Mouse (Mus musculus): ENCODE results near the gene Ica1. TPM values are rescaled to one million over a fixed set of nuclear protein-coding genes. Genes with fewer than 3 reads are reported as not detected.

The Ica1 gene
- total RNA-seq, 4 experiments from 2014 or later = 8.5 to 11.6 (median 10.6) TPM

GRCm38 (mm10) chr6:8691199-8691975, 86.9 kb downstream of the Ica1 start:
- no peak for DNase-seq (ENCODE audit: low spot score)

GRCm38 (mm10) chr6:8690441-8690840, 87.8 kb downstream of the Ica1 start:
- no peak for DNase-seq (ENCODE audit: low spot score)

DNA sequence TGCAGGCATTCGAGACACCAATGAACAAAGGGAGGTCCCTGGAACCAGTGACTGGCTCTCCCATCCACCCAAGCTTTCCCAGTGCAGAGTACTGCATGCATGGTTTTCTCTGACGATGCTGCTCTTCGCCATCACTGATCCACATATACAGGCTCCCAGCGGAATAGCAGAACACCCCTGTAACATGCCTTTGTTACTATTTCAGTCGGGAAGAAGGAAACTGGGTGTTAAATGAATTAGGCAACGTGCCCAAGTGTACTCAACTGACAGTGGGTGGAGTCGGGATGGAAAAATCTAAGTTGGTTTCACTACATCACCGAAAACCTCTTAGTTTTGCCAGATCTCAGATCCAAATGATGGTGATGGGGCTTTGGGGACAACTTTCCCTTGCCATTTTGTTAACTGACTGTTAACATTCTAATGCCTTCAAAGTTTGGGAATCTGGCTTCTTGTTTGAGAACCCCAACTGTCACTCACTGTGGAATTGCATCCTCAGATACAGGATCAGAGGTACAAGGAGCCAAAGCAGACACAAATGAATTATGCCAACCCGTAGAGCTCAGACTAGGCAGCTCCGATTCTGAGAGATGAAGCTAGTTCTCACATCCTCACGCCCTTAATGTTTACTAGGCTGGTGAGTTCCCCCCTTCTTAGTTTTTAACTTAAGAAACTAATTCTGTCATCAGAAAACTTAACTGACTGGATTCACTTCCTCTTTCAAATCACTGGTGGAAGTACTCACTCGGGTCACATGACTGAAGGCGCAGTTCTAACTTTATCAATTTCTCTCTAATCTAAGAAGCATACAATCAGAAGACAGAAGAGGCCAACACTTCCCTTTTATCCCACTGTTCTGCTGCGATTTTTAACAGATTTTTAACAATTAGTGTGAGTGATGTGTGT, 91.4 kb downstream of the Ica1 start:
- DNase-seq (ENCODE audit: low spot score) = peak; percentile 63

GRCm38 (mm10) chr6:8683379-8683778, 94.9 kb downstream of the Ica1 start:
- peak; percentile 41 for DNase-seq (ENCODE audit: low spot score)

DNA sequence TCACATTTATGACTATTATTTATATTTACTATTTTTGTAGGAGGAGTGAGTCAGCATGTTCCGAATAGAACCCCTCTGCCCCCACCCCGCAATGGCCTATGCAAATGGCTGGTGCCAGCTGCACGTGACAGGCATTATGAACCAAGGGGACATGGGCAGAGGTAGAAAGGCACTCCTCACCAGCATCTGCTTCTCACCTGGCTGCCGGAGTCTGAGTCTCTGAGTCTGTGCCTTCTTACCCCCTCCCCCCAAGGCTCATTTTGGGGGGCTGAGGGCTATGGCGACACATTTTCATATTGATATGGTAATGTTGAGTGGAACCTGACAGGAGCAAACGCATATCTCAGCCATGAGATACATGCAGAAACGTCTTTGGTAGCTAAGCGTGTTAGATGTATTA, 97.4 kb downstream of the Ica1 start:
- no peak for DNase-seq (ENCODE audit: low spot score)

DNA sequence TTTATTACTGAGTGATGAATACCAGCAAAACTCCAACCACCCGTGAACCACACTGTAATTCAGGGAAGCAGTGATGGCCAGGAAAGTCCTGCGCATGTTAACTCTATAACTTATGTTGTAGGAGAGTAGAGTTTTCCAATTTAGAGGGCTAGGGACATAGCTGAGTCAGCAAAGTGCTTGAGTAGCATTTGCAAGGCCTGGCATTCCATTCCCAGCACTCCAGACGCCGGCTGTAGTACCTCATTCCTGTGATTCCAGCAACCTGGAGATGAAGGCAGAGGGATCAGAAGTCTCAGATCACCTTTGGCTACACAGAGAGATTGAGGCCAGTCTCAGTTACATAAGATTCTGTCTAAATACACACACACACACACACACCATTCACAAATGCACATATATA, 105.3 kb downstream of the Ica1 start:
- no peak for DNase-seq (ENCODE audit: low spot score)

GRCm38 (mm10) chr6:8669343-8669742, 108.9 kb downstream of the Ica1 start:
- no peak for DNase-seq (ENCODE audit: low spot score)

DNA sequence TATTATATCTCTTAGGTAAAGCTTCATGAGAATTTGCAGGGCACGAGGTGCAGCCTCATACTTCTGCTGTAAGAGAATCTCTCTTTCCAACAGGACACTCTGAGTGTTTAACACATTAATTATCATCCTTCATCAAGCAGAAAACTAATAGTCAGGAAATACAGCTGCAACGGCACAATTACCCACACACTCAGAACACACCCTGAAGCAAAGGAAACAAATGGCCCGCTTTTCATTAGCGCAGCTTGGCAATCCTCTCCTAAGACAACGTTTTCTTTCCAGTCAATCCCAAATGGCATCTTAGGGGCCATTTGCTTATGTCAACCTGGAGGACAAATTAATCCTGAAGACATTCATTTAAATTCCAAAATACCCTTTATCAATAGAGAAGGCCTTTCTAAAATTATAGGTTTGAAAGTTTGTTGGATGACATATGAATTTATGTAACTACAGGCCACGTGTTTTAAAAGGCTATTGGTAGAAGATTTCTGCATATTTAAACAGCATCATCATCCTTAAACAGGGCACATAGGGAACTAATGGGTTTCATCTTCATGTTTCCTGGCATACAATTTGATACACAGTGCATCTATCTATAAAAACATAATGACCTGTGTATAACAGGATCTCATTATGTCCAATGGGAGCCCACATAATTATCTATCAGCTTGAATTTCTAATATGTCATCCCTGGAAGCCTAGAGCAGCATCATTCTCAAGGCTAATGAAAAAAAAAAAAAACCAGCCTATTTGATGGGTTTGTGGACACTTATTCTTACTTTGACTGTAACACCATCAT, 110.1 kb downstream of the Ica1 start:
- no peak for DNase-seq (ENCODE audit: low spot score)

- no peak for DNase-seq (ENCODE audit: low spot score)
Observed at GRCm38 (mm10) chr6:8665786-8666185, 112.5 kb downstream of the Ica1 start.

DNA sequence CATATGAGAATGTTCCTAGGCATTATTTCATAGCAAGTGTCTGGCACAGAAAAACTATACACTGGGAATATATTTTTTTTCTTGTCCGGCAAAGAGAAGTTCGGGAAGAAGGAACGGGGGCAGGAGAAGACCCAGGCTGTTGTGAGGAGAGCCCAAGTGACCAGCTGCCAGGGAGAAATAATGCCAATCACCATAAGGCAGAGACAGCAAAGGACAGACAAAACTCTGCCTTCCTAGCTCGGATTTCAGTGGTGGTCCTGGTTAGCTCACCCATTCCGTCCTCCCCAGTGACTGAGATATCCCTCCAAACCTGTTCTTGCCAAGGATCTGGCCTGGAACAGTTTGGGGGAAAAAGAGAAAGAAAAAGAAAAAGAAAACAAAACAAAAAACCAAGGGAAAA, 113.3 kb downstream of the Ica1 start:
- no peak for DNase-seq (ENCODE audit: low spot score)

GRCm38 (mm10) chr6:8663092-8663740, 115.1 kb downstream of the Ica1 start:
- no peak for DNase-seq (ENCODE audit: low spot score)

- no peak for DNase-seq (ENCODE audit: low spot score)
Observed at GRCm38 (mm10) chr6:8661404-8661803, 116.9 kb downstream of the Ica1 start.

DNA sequence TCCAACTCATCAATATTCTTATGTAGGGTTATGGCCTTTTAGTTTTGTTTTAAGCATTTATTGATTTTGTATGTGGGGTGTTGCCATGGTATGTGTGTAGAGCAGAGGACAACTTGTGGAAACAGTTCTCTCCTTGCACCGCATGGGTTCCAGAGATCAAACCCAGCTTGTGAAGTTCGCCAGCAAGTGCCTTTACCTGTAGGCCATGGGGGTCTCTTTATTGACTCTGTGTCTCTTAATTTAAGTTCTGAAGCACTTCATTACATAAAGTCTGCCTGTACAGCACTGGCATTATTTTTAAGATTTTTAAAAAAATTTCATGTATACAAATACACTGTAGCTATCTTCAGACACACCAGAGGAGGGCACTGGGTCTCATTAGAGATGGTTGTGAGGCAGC, 118.2 kb downstream of the Ica1 start:
- no peak for DNase-seq (ENCODE audit: low spot score)

DNA sequence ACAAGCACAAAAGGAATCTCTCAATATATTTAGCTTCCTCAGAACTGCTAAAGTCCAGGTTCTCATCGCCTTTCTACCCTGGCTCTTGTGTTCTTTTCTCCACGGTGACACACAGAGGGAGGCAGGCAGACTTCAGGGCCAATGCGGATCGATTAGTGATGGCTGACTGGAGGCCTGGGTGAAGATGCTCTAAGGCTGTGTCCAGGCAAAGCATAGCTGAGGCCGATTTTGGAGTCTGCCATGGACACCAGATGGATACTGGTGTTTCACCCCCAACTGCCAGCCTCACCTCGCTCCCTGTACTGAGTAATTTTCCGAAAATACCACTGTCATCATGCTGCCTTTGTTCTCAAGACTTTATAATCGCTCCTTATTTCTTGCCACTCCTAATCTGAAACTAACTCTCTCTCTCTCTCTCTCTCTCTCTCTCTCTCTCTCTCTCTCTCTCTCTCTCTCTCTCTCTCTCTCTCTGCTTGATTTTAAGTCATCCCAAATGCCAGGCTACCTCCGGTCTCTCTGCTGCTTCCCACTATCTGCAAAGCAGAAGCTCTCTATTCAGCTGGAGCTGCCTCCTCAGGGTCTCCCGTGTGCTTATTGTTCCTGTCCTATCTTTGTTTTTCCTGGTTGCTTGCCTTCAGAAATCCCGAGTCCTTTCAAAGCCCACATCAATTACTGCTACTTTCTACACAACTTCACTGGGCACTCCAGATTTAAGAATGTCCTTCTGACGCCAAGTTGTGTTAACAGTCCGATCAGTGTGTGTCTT, 118.9 kb downstream of the Ica1 start:
- DNase-seq (ENCODE audit: low spot score) = no peak

DNA sequence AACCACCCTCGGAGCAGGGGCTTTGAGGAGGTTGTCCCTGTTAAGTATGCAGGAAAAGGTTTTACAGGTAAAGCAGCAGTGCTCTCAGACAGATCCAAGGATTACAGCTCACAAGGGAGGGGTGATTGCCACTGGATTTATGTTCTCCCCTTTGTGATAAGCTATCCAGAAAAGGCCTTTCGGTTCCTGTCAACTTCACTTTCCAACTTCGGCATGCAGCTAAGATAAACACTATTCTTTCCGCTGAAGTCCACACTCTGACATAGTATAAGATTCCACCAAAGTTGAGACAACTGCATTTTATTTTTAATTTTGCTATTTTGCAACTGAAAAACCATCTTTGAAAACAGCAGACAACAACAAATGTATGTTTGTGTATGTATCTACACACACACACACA, 119.9 kb downstream of the Ica1 start:
- no peak for DNase-seq (ENCODE audit: low spot score)

GRCm38 (mm10) chr6:8657459-8657858, 120.8 kb downstream of the Ica1 start:
- no peak for DNase-seq (ENCODE audit: low spot score)

- no peak for DNase-seq (ENCODE audit: low spot score)
Observed at GRCm38 (mm10) chr6:8655454-8655853, 122.8 kb downstream of the Ica1 start.

- DNase-seq (ENCODE audit: low spot score) = no peak
Observed at GRCm38 (mm10) chr6:8650413-8650812, 127.9 kb downstream of the Ica1 start.

- DNase-seq (ENCODE audit: low spot score) = no peak
Observed at GRCm38 (mm10) chr6:8649295-8649865, 128.9 kb downstream of the Ica1 start.

- no peak for DNase-seq (ENCODE audit: low spot score)
Observed at GRCm38 (mm10) chr6:8648185-8648901, 129.9 kb downstream of the Ica1 start.

Data from heart, adult 8-10 months (tissue).